Mouse (Mus musculus) spleen, embryonic (tissue): ENCODE measurements around the gene Banp.

Experiments
- CTCF ChIA-PET: fragments of 350-600 bp; sonication (Branson Sonifier 250); formaldehyde crosslinking; loops from one replicate; lab custom pipeline; 2022; lab: Charles Lee

Gene Banp

GRCm38 (mm10) chr8:122011066-122011588 lies 61.6 kb downstream of the Banp start:
- CTCF ChIA-PET = no interaction called here

GRCm38 (mm10) chr8:122014606-122015005 lies 65.1 kb downstream of the Banp start:
- CTCF ChIA-PET = interaction anchor here (0.6 kb wide), 1 partner anchor 490 kb away, joined by 8 read pairs; no protein-coding TSS in a partner anchor

GRCm38 (mm10) chr8:122018046-122018831 lies 68.7 kb downstream of the Banp start:
- CTCF ChIA-PET = no interaction called here

GRCm38 (mm10) chr8:122019162-122019561 lies 69.6 kb downstream of the Banp start:
- CTCF ChIA-PET = no interaction called here

- CTCF ChIA-PET = no interaction called here
Measured at GRCm38 (mm10) chr8:122020050-122020771, 70.7 kb downstream of the Banp start.

GRCm38 (mm10) chr8:122021725-122022124 lies 72.2 kb downstream of the Banp start:
- CTCF ChIA-PET = no interaction called here

- CTCF ChIA-PET = no interaction called here
Measured at GRCm38 (mm10) chr8:122022274-122022673, 72.7 kb downstream of the Banp start.

- CTCF ChIA-PET = no interaction called here
Measured at GRCm38 (mm10) chr8:122022705-122023104, 73.2 kb downstream of the Banp start.

GRCm38 (mm10) chr8:122025546-122025945 lies 76.0 kb downstream of the Banp start:
- CTCF ChIA-PET = no interaction called here

GRCm38 (mm10) chr8:122028116-122028515 lies 78.6 kb downstream of the Banp start:
- CTCF ChIA-PET = no interaction called here

- CTCF ChIA-PET = no interaction called here
Measured at GRCm38 (mm10) chr8:122030965-122031364, 81.4 kb downstream of the Banp start.

- CTCF ChIA-PET = no interaction called here
Measured at GRCm38 (mm10) chr8:122032741-122033140, 83.2 kb downstream of the Banp start.

- CTCF ChIA-PET = no interaction called here
Measured at GRCm38 (mm10) chr8:122035543-122035942, 86.0 kb downstream of the Banp start.

- CTCF ChIA-PET = no interaction called here
Measured at GRCm38 (mm10) chr8:122036325-122036724, 86.8 kb downstream of the Banp start.

GRCm38 (mm10) chr8:122037279-122037678 lies 87.7 kb downstream of the Banp start:
- CTCF ChIA-PET = no interaction called here

GRCm38 (mm10) chr8:122038076-122038475 lies 88.5 kb downstream of the Banp start:
- CTCF ChIA-PET = no interaction called here

GRCm38 (mm10) chr8:122039452-122039851 lies 89.9 kb downstream of the Banp start:
- CTCF ChIA-PET = no interaction called here

- CTCF ChIA-PET = no interaction called here
Measured at GRCm38 (mm10) chr8:122047206-122047870, 97.8 kb downstream of the Banp start.

GRCm38 (mm10) chr8:122049266-122049665 lies 99.7 kb downstream of the Banp start:
- CTCF ChIA-PET = no interaction called here

GRCm38 (mm10) chr8:122049923-122050322 lies 100.4 kb downstream of the Banp start:
- CTCF ChIA-PET = no interaction called here

GRCm38 (mm10) chr8:122050620-122051019 lies 101.1 kb downstream of the Banp start:
- CTCF ChIA-PET = no interaction called here

GRCm38 (mm10) chr8:122055321-122055720 lies 105.8 kb downstream of the Banp start:
- CTCF ChIA-PET = no interaction called here
